Mouse (Mus musculus) MEL (cell line): ENCODE measurements around the gene Arl15. TPM values are rescaled to one million over a fixed set of nuclear protein-coding genes. Genes with fewer than 3 reads are reported as not detected.

ENCODE experiments used
- DNase-seq: peaks from one replicate; pipeline ENCODE4 v3.0.0; 2011; ENCODE audit warnings: low read depth, low spot score
- H3K27ac ChIP-seq: 2 replicates; pipeline ENCODE4 v1.5.1; 2012; ENCODE audit warnings: low read depth, mild to moderate bottlenecking, control low read depth, low read length, moderate library complexity; ENCODE audit not compliant: control insufficient read depth
- H3K27me3 ChIP-seq, 2 experiments: fragments of 150-350 bp in 1 of 2; sonication (generic) in 1 of 2; 2 replicates each; pipeline ENCODE4 v1.6.1; 2012; ENCODE audit warnings: low read length in 2 of 2, mild to moderate bottlenecking in 2 of 2, improper control_type of control experiment in 1 of 2, moderate library complexity in 1 of 2; ENCODE audit not compliant: insufficient read depth in 2 of 2, control insufficient read depth in 1 of 2
- H3K36me3 ChIP-seq, 2 experiments: 2 replicates each; pipeline ENCODE4 v1.6.1; 2012 to 2014; ENCODE audit warnings: low read length in 2 of 2, improper control_type of control experiment in 1 of 2, inconsistent platforms in 1 of 2, mild to moderate bottlenecking in 1 of 2; ENCODE audit not compliant: insufficient read depth in 2 of 2, control insufficient read depth in 1 of 2
- H3K4me1 ChIP-seq, 2 experiments: fragments of 150-350 bp in 1 of 2; sonication (generic) in 1 of 2; 2 replicates each; pipeline ENCODE4 v1.6.1; 2012; ENCODE audit warnings: low read length in 2 of 2, improper control_type of control experiment in 1 of 2, mild to moderate bottlenecking in 1 of 2; ENCODE audit not compliant: insufficient read depth in 2 of 2, control insufficient read depth in 1 of 2
- H3K4me3 ChIP-seq, 2 experiments: fragments of 150-350 bp in 1 of 2; sonication (generic) in 1 of 2; 2 replicates each; pipeline ENCODE4 v1.5.1; 2012; ENCODE audit warnings: low read depth in 2 of 2, low read length in 2 of 2, mild to moderate bottlenecking in 2 of 2, moderate library complexity in 2 of 2, control low read depth in 1 of 2, improper control_type of control experiment in 1 of 2; ENCODE audit not compliant: control insufficient read depth in 1 of 2, insufficient read depth in 1 of 2
- H3K79me2 ChIP-seq: 2 replicates; pipeline ENCODE4 v1.6.1; 2012; ENCODE audit warnings: mild to moderate bottlenecking, low read length, moderate library complexity; ENCODE audit not compliant: control insufficient read depth, poor library complexity, insufficient read depth
- H3K9ac ChIP-seq: 2 replicates; pipeline ENCODE4 v1.6.1; 2012; ENCODE audit warnings: low read depth, mild to moderate bottlenecking, control low read depth, low read length, moderate library complexity; ENCODE audit not compliant: control insufficient read depth, poor library complexity, severe bottlenecking
- H3K9me3 ChIP-seq: fragments of 150-350 bp; sonication (generic); replicated peaks from 2 replicates; pipeline ENCODE4 v1.6.1; 2012; ENCODE audit warnings: mild to moderate bottlenecking, low read length, improper control_type of control experiment, moderate library complexity; ENCODE audit not compliant: insufficient read depth
- CHD2 ChIP-seq: IDR thresholded peaks from 2 replicates; pipeline ENCODE4 v1.6.1; 2011; ENCODE audit warnings: low read length, improper control_type of control experiment
- CTCF ChIP-seq, 3 experiments: IDR thresholded peaks in 2 of 3; conservative IDR thresholded peaks in 1 of 3; 2 replicates each; pipeline ENCODE4 v1.5.1; 2011 to 2012; ENCODE audit warnings: low read length in 3 of 3, low read depth in 2 of 3, mild to moderate bottlenecking in 2 of 3, improper control_type of control experiment in 1 of 3, inconsistent platforms in 1 of 3, mixed read lengths in 1 of 3, moderate library complexity in 1 of 3; ENCODE audit not compliant: control insufficient read depth in 1 of 3, insufficient read depth in 1 of 3, poor library complexity in 1 of 3, severe bottlenecking in 1 of 3
- E2F4 ChIP-seq: IDR thresholded peaks from 2 replicates; pipeline ENCODE4 v1.6.1; 2011; ENCODE audit warnings: low read depth, low read length, improper control_type of control experiment, borderline replicate concordance
- ELF1 ChIP-seq: IDR thresholded peaks from 2 replicates; pipeline ENCODE4 v1.6.1; 2014; ENCODE audit warnings: low read depth, mild to moderate bottlenecking, inconsistent platforms, low read length, improper control_type of control experiment, moderate library complexity
- EP300 ChIP-seq, 2 experiments: IDR thresholded peaks; 2 replicates each; pipeline ENCODE4 v1.6.1; 2011; ENCODE audit warnings: improper control_type of control experiment in 2 of 2, low read length in 2 of 2, low read depth in 1 of 2, mild to moderate bottlenecking in 1 of 2
- ETS1 ChIP-seq: IDR thresholded peaks from 2 replicates; pipeline ENCODE4 v1.6.1; 2012; ENCODE audit warnings: low read depth, mild to moderate bottlenecking, inconsistent platforms, low read length, improper control_type of control experiment, moderate library complexity
- GABPA ChIP-seq: IDR thresholded peaks from 2 replicates; pipeline ENCODE4 v1.6.1; 2012; ENCODE audit warnings: low read depth, mild to moderate bottlenecking, inconsistent platforms, low read length, improper control_type of control experiment, moderate library complexity
- HCFC1 ChIP-seq: IDR thresholded peaks from 2 replicates; pipeline ENCODE4 v1.6.1; 2012; ENCODE audit warnings: low read depth, mild to moderate bottlenecking, inconsistent platforms, low read length, improper control_type of control experiment, moderate library complexity
- KAT2A ChIP-seq: conservative IDR thresholded peaks from 2 replicates; pipeline ENCODE4 v1.6.1; 2012; ENCODE audit warnings: low read depth, low read length, improper control_type of control experiment, inconsistent platforms
- MAFK ChIP-seq: IDR thresholded peaks from 2 replicates; pipeline ENCODE4 v1.6.1; 2011; ENCODE audit warnings: low read depth, mild to moderate bottlenecking, low read length, improper control_type of control experiment, borderline replicate concordance
- MAZ ChIP-seq: IDR thresholded peaks from 2 replicates; pipeline ENCODE4 v1.6.1; 2012; ENCODE audit warnings: low read depth, mild to moderate bottlenecking, inconsistent platforms, low read length, improper control_type of control experiment
- MEF2A ChIP-seq: IDR thresholded peaks from 2 replicates; pipeline ENCODE4 v1.6.1; 2014; ENCODE audit warnings: low read depth, mild to moderate bottlenecking, inconsistent platforms, low read length, improper control_type of control experiment; ENCODE audit not compliant: poor library complexity, insufficient replicate concordance, severe bottlenecking; ENCODE audit errors: extremely low read depth
- MYC ChIP-seq: IDR thresholded peaks from 2 replicates; pipeline ENCODE4 v1.6.1; 2011; ENCODE audit warnings: low read depth, mild to moderate bottlenecking, low read length, improper control_type of control experiment, moderate library complexity
- POLR2AphosphoS5 ChIP-seq: IDR thresholded peaks from 2 replicates; pipeline ENCODE4 v1.6.1; 2012; ENCODE audit warnings: low read depth, borderline replicate concordance, mild to moderate bottlenecking, inconsistent platforms, low read length, moderate library complexity, mixed read lengths
- RCOR1 ChIP-seq: IDR thresholded peaks from 2 replicates; pipeline ENCODE4 v1.6.1; 2012; ENCODE audit warnings: low read depth, mild to moderate bottlenecking, inconsistent platforms, low read length, improper control_type of control experiment
- SIN3A ChIP-seq: IDR thresholded peaks from 2 replicates; pipeline ENCODE4 v1.6.1; 2012; ENCODE audit warnings: low read length, improper control_type of control experiment, inconsistent platforms
- TAL1 ChIP-seq: IDR thresholded peaks from 2 replicates; pipeline ENCODE4 v1.6.1; 2012; ENCODE audit warnings: mild to moderate bottlenecking, inconsistent platforms, low read length, moderate library complexity, mixed read lengths
- USF2 ChIP-seq, 2 experiments: IDR thresholded peaks; 2 replicates each; pipeline ENCODE4 v1.6.1; 2011 to 2012; ENCODE audit warnings: improper control_type of control experiment in 2 of 2, low read length in 2 of 2, borderline replicate concordance in 1 of 2, inconsistent platforms in 1 of 2, low read depth in 1 of 2, mild to moderate bottlenecking in 1 of 2; ENCODE audit not compliant: insufficient read depth in 1 of 2
- ZMIZ1 ChIP-seq: IDR thresholded peaks from 2 replicates; pipeline ENCODE4 v1.6.1; 2012; ENCODE audit warnings: low read depth, mild to moderate bottlenecking, inconsistent platforms, low read length, improper control_type of control experiment, moderate library complexity
- polyA plus RNA-seq, 2 experiments: library from polyadenylated mRNA; stranded (reverse) in 1 of 2; unstranded in 1 of 2; fragments of >175 nt in 1 of 2; fragments of >200 nt in 1 of 2; gene quantifications; 2 replicates each; pipeline versions ENCODE4 v1.2.1 to v1.2.4; 2012; ENCODE audit warnings: low replicate concordance in 2 of 2, low read depth in 1 of 2; ENCODE audit not compliant: insufficient read length in 2 of 2, insufficient read depth in 1 of 2, missing spikeins in 1 of 2
- total RNA-seq: library from RNA; depleted of rRNA; stranded (reverse); fragments of 300-350 nt; gene quantifications from 2 replicates; pipeline ENCODE4 v1.2.3, GENCODE M21; 2012

The Arl15 gene
- total and polyA plus RNA-seq, 3 experiments, result 3.6 to 5.8 TPM; not detected in 1

GRCm38 (mm10) chr13:114052426-114053205 is 258.3 kb downstream of the Arl15 start:
- Histone ChIP-seq H3K4me1 (no peaks in the 10 kb centered on the region), H3K79me2 (no peaks in the 10 kb centered on the region), H3K27me3 (no peaks in the 10 kb centered on the region), H3K9me3 (no peaks in the 10 kb centered on the region), H3K9ac (no peak overlapping the region), H3K36me3 (no peaks in the 10 kb centered on the region), H3K27ac (no peak overlapping the region), H3K4me3 (no peak overlapping the region)
- DNase-seq, result no peak
- TF ChIP-seq TAL1, result no peak
- no peak for TF ChIP-seq ELF1
- TF ChIP-seq CHD2, result no peak
- no peak for TF ChIP-seq MEF2A
- no peak for TF ChIP-seq POLR2AphosphoS5
- TF ChIP-seq RCOR1, result no peak
- TF ChIP-seq GABPA, result no peak
- TF ChIP-seq MAZ, result no peak

- Histone ChIP-seq H3K4me3 (no peak overlapping the region), H3K79me2 (no peaks in the 10 kb centered on the region), H3K9ac (no peak overlapping the region), H3K36me3 (no peaks in the 10 kb centered on the region), H3K27me3 (no peaks in the 10 kb centered on the region), H3K4me1 (no peaks in the 10 kb centered on the region), H3K27ac (no peak overlapping the region), H3K9me3 (no peaks in the 10 kb centered on the region)
- TF ChIP-seq MAZ (no peak), CHD2 (no peak), EP300 (IDR thresholded peaks at IDR 0.05; ENCODE audit: low read depth in 1 of 2, low read length in 2 of 2) (no peak), ZMIZ1 (no peak), CTCF (IDR thresholded peaks at IDR 0.05 in 2 of 3, conservative IDR thresholded peaks at IDR 0.05 in 1 of 3; ENCODE audit: control insufficient read depth in 1 of 3, insufficient read depth in 1 of 3, low read depth in 2 of 3, low read length in 3 of 3, poor library complexity in 1 of 3, severe bottlenecking in 1 of 3) (no peak), MEF2A (no peak), POLR2AphosphoS5 (no peak), USF2 (IDR thresholded peaks at IDR 0.05; ENCODE audit: borderline replicate concordance in 1 of 2, insufficient read depth in 1 of 2, low read depth in 1 of 2, low read length in 2 of 2) (no peak), HCFC1 (no peak), SIN3A (no peak), KAT2A (no peak), ELF1 (no peak), MYC (no peak), MAFK (no peak), E2F4 (no peak), ETS1 (no peak)
- no peak for DNase-seq
Observed at GRCm38 (mm10) chr13:114053261-114053660, 259.0 kb downstream of the Arl15 start.
